Mouse (Mus musculus) duodenum, adult 2 months (tissue): Measurements from ENCODE around the gene Sphk2. TPM values are rescaled to one million over a fixed set of nuclear protein-coding genes. Genes with fewer than 3 reads are reported as not detected.

Experiments used
- polyA plus RNA-seq: library from polyadenylated mRNA; depleted of rRNA; stranded (reverse); fragments of >200 nt; gene quantifications from 2 replicates; pipeline ENCODE4 v1.2.3, GENCODE M21; 2012; ENCODE audit warnings: low replicate concordance; rRNA removed

Gene Sphk2
- 176 and 286 TPM in 2 replicates for polyA plus RNA-seq

DNA sequence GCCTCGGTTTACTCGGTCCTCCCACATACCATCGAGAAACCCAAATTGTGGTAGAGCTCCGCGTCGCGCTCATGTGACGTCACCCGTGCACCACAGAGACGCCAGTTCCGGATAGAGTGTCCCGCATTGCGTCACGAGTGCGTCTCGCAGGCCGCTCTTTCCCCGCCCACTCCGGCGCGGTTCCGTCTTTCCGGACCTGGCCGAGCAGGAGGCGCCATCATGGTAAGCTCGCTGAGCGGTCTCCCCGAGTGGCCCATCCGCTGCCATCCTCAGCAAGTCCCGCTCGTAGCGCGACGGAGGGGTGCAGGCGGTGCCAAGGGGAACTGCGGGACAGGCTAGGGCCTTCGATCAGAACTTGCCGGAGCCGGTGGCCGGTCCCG lies at the start of gene Sphk2:
TSS of gene Sphk2 (minus strand) at position 85 of the 380 bp plus-strand sequence.

DNA sequence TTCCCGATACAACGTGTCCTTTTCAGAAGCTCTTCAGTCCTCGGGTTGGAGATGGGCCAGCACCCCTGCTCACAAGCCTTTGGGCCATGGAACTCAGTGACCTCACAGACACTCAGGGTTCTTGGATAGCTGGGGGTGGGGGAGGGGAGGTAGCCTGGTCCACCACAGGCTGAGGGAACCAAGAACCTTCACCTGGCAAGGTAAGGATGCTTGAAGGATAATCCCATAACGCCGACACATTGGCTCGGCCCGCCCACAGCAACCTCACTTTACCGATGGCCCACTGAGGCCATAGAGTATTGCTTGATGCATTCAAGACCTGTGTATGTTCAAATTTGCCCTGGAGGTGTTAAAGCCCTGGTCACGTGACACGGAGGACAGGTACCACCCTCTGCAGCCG lies 7.9 kb upstream of the Sphk2 start, which contains the start of gene Spaca4:
TSS of gene Spaca4 (minus strand) at position 101 of the 400 bp plus-strand sequence.

GRCm38 (mm10) chr7:45720413-45721233 lies 2.8 kb upstream of the Sphk2 start, which contains the start of gene Fam83e:
Gene Fam83e, plus strand, starts transcription at chr7:45721212.

GRCm38 (mm10) chr7:45715090-45715708 lies 2.6 kb downstream of the Sphk2 start, which contains the start of gene Rpl18:
Gene Rpl18, plus strand, starts transcription at chr7:45715457.

DNA sequence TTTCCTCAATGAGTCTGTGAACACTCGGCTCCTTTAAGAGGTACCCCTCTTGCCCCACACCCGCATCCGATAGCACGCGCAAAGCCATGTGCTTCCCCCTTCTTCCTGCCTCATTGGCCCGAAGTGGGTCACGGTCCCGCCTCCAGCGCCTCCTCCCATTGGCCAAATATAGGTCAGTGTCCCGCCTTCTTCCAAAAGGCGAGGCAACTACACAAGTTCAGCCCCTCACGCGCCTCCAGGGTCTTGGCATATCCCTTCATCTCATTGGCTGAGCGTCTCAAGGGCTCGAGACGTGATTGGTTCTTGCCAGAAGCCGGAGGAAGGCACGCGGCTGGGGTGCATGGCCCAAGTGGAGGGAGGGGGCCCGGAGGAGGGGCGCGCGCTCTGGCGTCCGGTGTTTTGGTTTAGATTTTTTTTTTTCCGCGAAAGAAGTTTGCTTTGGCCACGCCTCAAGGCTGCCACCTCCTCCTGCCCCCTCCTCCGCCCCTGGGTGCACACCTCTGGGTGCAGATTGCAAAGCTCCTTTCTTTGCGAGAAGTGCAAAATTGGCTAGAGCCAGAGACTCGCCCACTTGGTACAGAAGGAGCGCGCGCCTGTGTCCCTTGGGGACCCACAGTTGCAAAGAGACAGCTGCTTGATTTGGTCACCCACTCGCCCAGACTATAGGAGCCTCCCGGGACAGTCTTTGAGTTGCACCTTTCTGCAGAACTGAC lies 12.9 kb downstream of the Sphk2 start, which contains the start of gene Dbp:
TSS of gene Dbp (plus strand) at position 359 of the 713 bp plus-strand sequence.

GRCm38 (mm10) chr7:45699523-45700141 lies 18.2 kb downstream of the Sphk2 start, which contains the start of gene Car11:
Gene Car11, plus strand, starts transcription at chr7:45699843.

GRCm38 (mm10) chr7:45693921-45694591 lies 23.7 kb downstream of the Sphk2 start, which contains the start of gene Sec1:
Gene Sec1, minus strand, starts transcription at chr7:45694402.

GRCm38 (mm10) chr7:45683396-45684050 lies 34.3 kb downstream of the Sphk2 start, which contains the start of gene Ntn5:
Gene Ntn5, plus strand, starts transcription at chr7:45684022.

GRCm38 (mm10) chr7:45666161-45666560 lies 51.6 kb downstream of the Sphk2 start, which contains the start of gene Fut2:
Gene Fut2, minus strand, starts transcription at chr7:45666394.

Other genes starting within 250 kb of the Sphk2 start
- gene Tulp2, start 236.1 kb downstream of the Sphk2 start, polyA plus RNA-seq, result 0.18 TPM in 1 of 2 replicates, not detected in the other
- gene Gm45808, start 231.2 kb downstream of the Sphk2 start, polyA plus RNA-seq, result not detected in 2 replicates
- gene Dhdh, start 229.2 kb downstream of the Sphk2 start, polyA plus RNA-seq, result 0.32 and 0.59 TPM in 2 replicates
- 567 and 598 TPM in 2 replicates for gene Nucb1, start 207.6 kb downstream of the Sphk2 start, polyA plus RNA-seq
- 18.7 and 21.9 TPM in 2 replicates for gene Ppp1r15a, start 191.7 kb downstream of the Sphk2 start, polyA plus RNA-seq
- gene Plekha4, start 191.7 kb downstream of the Sphk2 start, polyA plus RNA-seq, result 3.7 and 6.0 TPM in 2 replicates
- gene Hsd17b14, start 163.1 kb downstream of the Sphk2 start, polyA plus RNA-seq, result 0.63 and 0.78 TPM in 2 replicates
- 31.0 and 41.9 TPM in 2 replicates for gene Bcat2, start 147.8 kb downstream of the Sphk2 start, polyA plus RNA-seq
- gene Fgf21, start 102.5 kb downstream of the Sphk2 start, polyA plus RNA-seq, result 2.2 TPM in 1 of 2 replicates, not detected in the other
- gene Fut1, start 100.7 kb downstream of the Sphk2 start, polyA plus RNA-seq, result 0.47 and 1.1 TPM in 2 replicates
- gene Izumo1, start 96.2 kb downstream of the Sphk2 start, polyA plus RNA-seq, result 0.25 and 0.43 TPM in 2 replicates
- gene Rasip1, start 90.5 kb downstream of the Sphk2 start, polyA plus RNA-seq, result 8.4 and 11.8 TPM in 2 replicates
- gene Mamstr, start 78.0 kb downstream of the Sphk2 start, polyA plus RNA-seq, result 1.1 and 2.0 TPM in 2 replicates
- gene Fut2, start 51.6 kb downstream of the Sphk2 start, polyA plus RNA-seq, result 0.25 and 20.6 TPM in 2 replicates
- gene Ntn5, start 34.0 kb downstream of the Sphk2 start, polyA plus RNA-seq, result 0.15 and 0.25 TPM in 2 replicates
- gene Sec1, start 23.6 kb downstream of the Sphk2 start, polyA plus RNA-seq, result 0.08 and 0.23 TPM in 2 replicates
- gene Car11, start 18.2 kb downstream of the Sphk2 start, polyA plus RNA-seq, result 1.8 and 5.9 TPM in 2 replicates
- 13.9 and 52.0 TPM in 2 replicates for gene Dbp, start 12.9 kb downstream of the Sphk2 start, polyA plus RNA-seq
- 1,256 and 1,945 TPM in 2 replicates for gene Rpl18, start 2.5 kb downstream of the Sphk2 start, polyA plus RNA-seq
- 97.0 and 162 TPM in 2 replicates for gene Fam83e, start 3.2 kb upstream of the Sphk2 start, polyA plus RNA-seq
- gene Spaca4, start 7.8 kb upstream of the Sphk2 start, polyA plus RNA-seq, result 0.63 TPM in 1 of 2 replicates, not detected in the other
- 1.4 and 5.4 TPM in 2 replicates for gene Lmtk3, start 65.7 kb upstream of the Sphk2 start, polyA plus RNA-seq
- gene Sult2b1, start 66.7 kb upstream of the Sphk2 start, polyA plus RNA-seq, result 111 and 403 TPM in 2 replicates
- gene Cyth2, start 96.6 kb upstream of the Sphk2 start, polyA plus RNA-seq, result 68.2 and 124 TPM in 2 replicates
- gene Kcnj14, start 106.8 kb upstream of the Sphk2 start, polyA plus RNA-seq, result 0.08 TPM in 2 replicates
- 12.1 and 13.8 TPM in 2 replicates for gene Grwd1, start 112.9 kb upstream of the Sphk2 start, polyA plus RNA-seq
- gene Kdelr1, start 154.8 kb upstream of the Sphk2 start, polyA plus RNA-seq, result 305 and 397 TPM in 2 replicates
- 9.6 and 14.4 TPM in 2 replicates for gene Grin2d, start 160.4 kb upstream of the Sphk2 start, polyA plus RNA-seq
- 0.14 and 0.53 TPM in 2 replicates for gene Syngr4, start 178.7 kb upstream of the Sphk2 start, polyA plus RNA-seq
- gene Tmem143, start 178.9 kb upstream of the Sphk2 start, polyA plus RNA-seq, result 73.2 and 97.3 TPM in 2 replicates
- gene Emp3, start 203.4 kb upstream of the Sphk2 start, polyA plus RNA-seq, result 61.3 and 62.2 TPM in 2 replicates
- gene Ccdc114, start 206.1 kb upstream of the Sphk2 start, polyA plus RNA-seq, result 10.6 and 24.0 TPM in 2 replicates